Mouse (Mus musculus) lung, postnatal 4 days (tissue): Measurements from ENCODE around the gene Was.
A peak's percentile ranks its signal among the peaks of the same experiment; 100 is the strongest.
"Not testable (repeated sequence)": the region's sequence is repeated elsewhere in the genome, so short reads cannot be mapped to it uniquely, and the experiment has no call there.

Experiments used
- DNase-seq, 2 experiments: peaks; one replicate each; pipeline ENCODE4 v3.0.0; 2021

Gene Was

DNA sequence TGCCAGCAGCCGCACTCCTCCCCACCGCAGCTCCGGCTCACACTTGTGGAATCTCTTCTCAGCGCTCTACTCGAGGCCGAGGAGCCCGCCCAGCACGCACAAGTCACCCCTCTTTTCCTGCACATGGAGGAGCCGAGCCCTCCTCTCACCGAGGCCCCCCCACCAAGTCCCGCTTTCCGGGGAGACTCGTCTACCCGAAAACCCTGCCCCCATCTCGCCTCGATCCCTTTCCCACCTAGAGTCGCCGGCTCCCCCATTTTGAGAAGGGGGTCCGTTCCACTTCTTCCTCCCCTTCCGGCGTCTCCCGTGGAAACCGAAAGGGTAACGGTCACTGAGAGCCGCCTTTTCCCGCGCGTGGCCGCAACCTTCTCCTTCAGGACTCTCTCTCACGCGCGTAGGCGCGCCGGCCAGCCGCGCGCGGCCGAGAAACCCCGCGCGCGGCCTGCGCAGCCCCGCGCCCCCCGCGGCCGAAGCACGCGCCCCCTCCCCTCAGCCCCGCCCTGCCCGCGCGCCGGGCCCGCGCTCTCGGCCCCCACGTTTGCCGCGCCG, 16.3 kb downstream of the Was start:
- DNase-seq = peak; percentile 28 to 56

DNA sequence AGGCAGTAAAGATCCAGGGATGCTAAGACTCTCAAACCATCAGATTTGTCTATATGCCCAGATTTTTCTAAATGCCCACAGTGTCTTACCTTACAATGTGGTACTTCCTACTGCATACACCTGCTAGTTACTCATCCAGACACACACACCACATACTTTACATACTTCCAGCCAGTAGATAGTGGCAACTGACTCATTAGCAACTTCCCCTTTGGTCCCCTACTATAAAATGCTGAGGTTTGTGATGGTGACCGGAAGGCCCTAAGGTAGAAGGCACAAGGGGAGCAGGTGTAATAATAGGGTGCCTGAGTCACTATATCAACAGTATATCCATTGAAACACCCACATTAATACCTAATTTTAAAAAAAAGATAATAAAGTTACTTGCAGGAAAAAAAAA, 21.1 kb downstream of the Was start:
- DNase-seq = no peak

DNA sequence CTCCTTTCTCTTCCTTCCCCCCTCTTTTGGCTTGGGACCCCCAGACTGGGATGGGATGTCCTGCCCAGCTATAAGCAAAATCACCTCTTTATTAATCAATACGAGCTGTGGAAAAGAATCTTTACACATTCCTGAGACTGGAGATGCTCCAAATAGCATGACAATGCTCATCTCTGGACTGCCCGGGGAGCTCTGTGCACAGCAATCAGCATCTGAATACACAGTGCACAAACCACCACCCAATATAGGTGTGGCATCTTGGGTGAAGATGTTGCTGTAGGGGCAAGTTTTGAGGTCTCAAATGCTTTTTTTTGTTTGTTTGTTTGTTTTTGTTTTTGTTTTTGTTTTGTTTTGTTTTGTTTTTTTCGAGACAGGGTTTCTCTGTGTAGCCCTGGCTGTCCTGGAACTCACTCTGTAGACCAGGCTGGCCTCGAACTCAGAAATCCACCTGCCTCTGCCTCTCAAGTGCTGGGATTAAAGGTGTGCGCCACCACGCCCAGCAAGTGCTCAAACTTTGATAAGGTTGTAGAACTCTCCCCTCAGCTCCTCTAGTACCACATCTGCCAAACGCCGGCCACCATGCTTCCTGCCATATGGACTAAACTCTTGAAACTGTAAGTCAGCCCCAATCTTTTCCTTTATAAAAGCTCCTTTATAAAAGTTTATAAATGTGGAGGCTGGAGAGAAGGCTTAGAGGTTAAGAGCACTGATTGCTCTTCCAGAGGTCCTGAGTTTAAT, 39.1 kb downstream of the Was start:
- DNase-seq = not testable (repeated sequence)

DNA sequence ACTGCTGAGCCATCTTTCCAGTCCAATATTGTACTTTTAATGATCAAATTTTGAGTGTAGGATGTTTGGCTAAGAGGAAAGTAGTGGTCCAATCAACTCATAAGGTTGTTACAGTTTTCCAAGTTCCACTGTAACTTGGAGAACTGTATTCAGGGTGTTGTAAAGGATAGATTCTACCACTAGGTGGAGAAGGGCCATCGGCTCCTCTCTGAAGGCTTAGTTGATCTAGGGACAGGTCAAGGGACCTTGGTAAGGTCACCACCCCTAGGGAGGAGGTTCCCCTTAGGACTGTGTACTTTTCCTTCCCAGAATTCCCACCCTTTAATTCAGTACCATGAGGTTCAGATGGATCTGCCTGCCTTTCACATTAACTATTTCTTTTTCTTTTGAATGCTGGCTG, 57.3 kb downstream of the Was start:
- no peak for DNase-seq
